Mouse (Mus musculus) limb, embryonic 14.5 days (tissue): ENCODE results near the gene Micu1. TPM values are rescaled to one million over a fixed set of nuclear protein-coding genes. Genes with fewer than 3 reads are reported as not detected.
A peak's percentile ranks its signal among the peaks of the same experiment; 100 is the strongest.

ENCODE experiments used
- ATAC-seq: fragments of 200-750 bp; cut with Nextera tagmentation; 2 replicates; pipeline ENCODE4 v1.8.0; 2017; ENCODE audit warnings: low read depth, moderate number of reproducible peaks, moderate TSS enrichment; ENCODE audit not compliant: low FRiP score
- DNase-seq: peaks from one replicate; pipeline ENCODE4 v3.0.0-alpha.2; 2015; ENCODE audit warnings: low spot score
- H3K27ac ChIP-seq: fragments of 300-500 bp; sonication (generic); replicated peaks from 2 replicates; pipeline ENCODE4 v1.5.1; 2014; ENCODE audit warnings: low read depth, mild to moderate bottlenecking, low read length, moderate library complexity, mixed read lengths
- H3K27me3 ChIP-seq: fragments of 300-500 bp; sonication (generic); 2 replicates; pipeline ENCODE4 v1.6.1; 2014; ENCODE audit warnings: low read length, mixed read lengths; ENCODE audit not compliant: control insufficient read depth, insufficient read depth
- H3K36me3 ChIP-seq: fragments of 300-500 bp; sonication (generic); 2 replicates; pipeline ENCODE4 v1.6.1; 2014; ENCODE audit warnings: mild to moderate bottlenecking, low read length, moderate library complexity, mixed read lengths; ENCODE audit not compliant: control insufficient read depth, insufficient read depth
- H3K4me1 ChIP-seq: fragments of 300-500 bp; sonication (generic); 2 replicates; pipeline ENCODE4 v1.6.1; 2014; ENCODE audit warnings: antibody characterized with exemption, low read length, mixed read lengths; ENCODE audit not compliant: control insufficient read depth, insufficient read depth
- H3K4me2 ChIP-seq: fragments of 300-500 bp; sonication (generic); replicated peaks from 2 replicates; pipeline ENCODE4 v1.6.1; 2014; ENCODE audit warnings: low read depth, mild to moderate bottlenecking, low read length, moderate library complexity; ENCODE audit not compliant: severe bottlenecking
- H3K4me3 ChIP-seq: fragments of 300-500 bp; sonication (generic); replicated peaks from 2 replicates; pipeline ENCODE4 v1.5.1; 2014; ENCODE audit warnings: low read length
- H3K9ac ChIP-seq: fragments of 300-500 bp; sonication (generic); 2 replicates; pipeline ENCODE4 v1.6.1; 2014; ENCODE audit warnings: mild to moderate bottlenecking, low read depth, low read length, moderate library complexity; ENCODE audit not compliant: severe bottlenecking
- H3K9me3 ChIP-seq: fragments of 300-500 bp; sonication (generic); 2 replicates; pipeline ENCODE4 v1.6.1; 2016; ENCODE audit warnings: low read length; ENCODE audit not compliant: control insufficient read depth
- POLR2A ChIP-seq: fragments of 200-500 bp; IDR thresholded peaks from 2 replicates; pipeline ENCODE4 v1.8.0; 2012; ENCODE audit warnings: inconsistent platforms, mild to moderate bottlenecking, moderate library complexity, borderline replicate concordance; ENCODE audit not compliant: insufficient read depth, insufficient read length; ENCODE audit errors: extremely low read depth
- WGBS: fragments of 180-500 bp; shearing (Covaris S2); extraction: QIAGEN DNeasy Blood & Tissue Kit; methylation state at CpG from one replicate; pipeline ENCODE4 v1.1.7; 2014; 5-methylcytosine and 5-hydroxymethylcytosine counted together
- polyA plus RNA-seq, 2 experiments: library from polyadenylated mRNA; depleted of rRNA in 1 of 2; stranded (reverse) in 1 of 2; unstranded in 1 of 2; fragments of >200 nt; fragmentation: Nextera tagmentation in 1 of 2; extraction: Ambion mirVana in 1 of 2; gene quantifications; 2 replicates each; pipeline versions ENCODE4 v1.2.1 to v1.2.3; 2012 to 2014

Micu1 gene
- polyA plus RNA-seq, 2 experiments, result 81.9 to 93.7 TPM

GRCm38 (mm10) chr10:59774141-59774534 lies 71.9 kb downstream of the Micu1 start:
- no peak overlapping the region for H3K4me3 ChIP-seq
- no peak overlapping the region for H3K9ac ChIP-seq
- H3K4me2 ChIP-seq, result no peak overlapping the region
- no peak overlapping the region for H3K27ac ChIP-seq
- no peaks in the 10 kb centered on the region for H3K9me3 ChIP-seq
- ATAC-seq (no peak), DNase-seq (no peak)
- TF ChIP-seq POLR2A, result no peak
- 77% methylated on average over 3 of the region's 3 CpGs for WGBS
- no peaks in the 10 kb centered on the region for H3K27me3 ChIP-seq
- no peaks in the 10 kb centered on the region for H3K4me1 ChIP-seq
- H3K36me3 ChIP-seq, result peaks cover 17% of the 10 kb centered on the region

GRCm38 (mm10) chr10:59777246-59777645 lies 75.0 kb downstream of the Micu1 start:
- no peak for TF ChIP-seq POLR2A
- peak; percentile 38 for DNase-seq
- peaks cover 6% of the 10 kb centered on the region for H3K36me3 ChIP-seq
- 0 out of 2 replicates have a peak overlapping the region, but pooled peaks have one; percentile 33 for H3K27ac ChIP-seq
- 70% methylated on average over 3 of the region's 3 CpGs for WGBS
- no peak overlapping the region for H3K9ac ChIP-seq
- no peak overlapping the region for H3K4me2 ChIP-seq
- no peak overlapping the region for H3K4me3 ChIP-seq
- H3K9me3 ChIP-seq, result no peaks in the 10 kb centered on the region
- H3K4me1 ChIP-seq, result no peaks in the 10 kb centered on the region
- ATAC-seq, result peak; percentile 60; the same call in 1 of the 2 replicates
- no peaks in the 10 kb centered on the region for H3K27me3 ChIP-seq

GRCm38 (mm10) chr10:59778137-59778710 lies 75.9 kb downstream of the Micu1 start:
- no peak overlapping the region for H3K9ac ChIP-seq
- H3K4me2 ChIP-seq, result no peak overlapping the region
- no peak for TF ChIP-seq POLR2A
- H3K4me1 ChIP-seq, result no peaks in the 10 kb centered on the region
- no peak overlapping the region for H3K4me3 ChIP-seq
- peaks cover 6% of the 10 kb centered on the region for H3K36me3 ChIP-seq
- DNase-seq (no peak), ATAC-seq (no peak)
- H3K9me3 ChIP-seq, result no peaks in the 10 kb centered on the region
- no peaks in the 10 kb centered on the region for H3K27me3 ChIP-seq
- WGBS, result 61% methylated on average over 4 of the region's 4 CpGs
- H3K27ac ChIP-seq, result no peak overlapping the region

- DNase-seq, result no peak
- no peak for ATAC-seq
- H3K4me1 ChIP-seq, result 0 out of 2 replicates have a peak, but pooled peaks cover 2% of the 10 kb centered on the region
- H3K9ac ChIP-seq, result no peak overlapping the region
- H3K9me3 ChIP-seq, result no peaks in the 10 kb centered on the region
- H3K27me3 ChIP-seq, result no peaks in the 10 kb centered on the region
- TF ChIP-seq POLR2A, result no peak
- WGBS, result 38% methylated on average over 3 of the region's 3 CpGs
- no peak overlapping the region for H3K4me2 ChIP-seq
- no peak overlapping the region for H3K27ac ChIP-seq
- H3K4me3 ChIP-seq, result no peak overlapping the region
- peaks cover 6% of the 10 kb centered on the region for H3K36me3 ChIP-seq
These were observed 78.4 kb downstream of the Micu1 start for GRCm38 (mm10) chr10:59780698-59781097.

GRCm38 (mm10) chr10:59781205-59781931 lies 79.1 kb downstream of the Micu1 start:
- no peak for TF ChIP-seq POLR2A
- H3K4me1 ChIP-seq, result 0 out of 2 replicates have a peak, but pooled peaks cover 2% of the 10 kb centered on the region
- DNase-seq (no peak), ATAC-seq (no peak)
- H3K27me3 ChIP-seq, result no peaks in the 10 kb centered on the region
- H3K27ac ChIP-seq, result no peak overlapping the region
- peaks cover 2% of the 10 kb centered on the region for H3K36me3 ChIP-seq
- 57% methylated on average over 7 of the region's 7 CpGs for WGBS
- no peak overlapping the region for H3K9ac ChIP-seq
- H3K9me3 ChIP-seq, result no peaks in the 10 kb centered on the region
- no peak overlapping the region for H3K4me3 ChIP-seq
- H3K4me2 ChIP-seq, result no peak overlapping the region
